Mouse (Mus musculus) intestine, embryonic 14.5 days (tissue): ENCODE data around the gene Pdgfc. TPM values are rescaled to one million over a fixed set of nuclear protein-coding genes. Genes with fewer than 3 reads are reported as not detected.

Experiments
- ATAC-seq: fragments of 200-750 bp; cut with Nextera tagmentation; replicated peaks from 2 replicates; pipeline ENCODE4 v1.8.0; 2017; ENCODE audit warnings: low read depth, moderate number of reproducible peaks, moderate TSS enrichment, moderate library complexity; ENCODE audit not compliant: low FRiP score, low TSS enrichment
- DNase-seq: peaks from one replicate; pipeline ENCODE4 v3.0.0-alpha.2; 2018; ENCODE audit warnings: low spot score
- H3K27ac ChIP-seq: fragments of 300-500 bp; sonication (generic); 2 replicates; pipeline ENCODE4 v1.5.1; 2014; ENCODE audit warnings: low read depth, mild to moderate bottlenecking, control low read depth
- H3K27me3 ChIP-seq: fragments of 300-500 bp; sonication (generic); replicated peaks from 2 replicates; pipeline ENCODE4 v1.6.1; 2014; ENCODE audit warnings: low read length, control low read depth; ENCODE audit not compliant: control insufficient read depth, insufficient read depth
- H3K36me3 ChIP-seq: fragments of 300-500 bp; sonication (generic); 2 replicates; pipeline ENCODE4 v1.6.1; 2014; ENCODE audit warnings: low read length, control low read depth; ENCODE audit not compliant: control insufficient read depth, insufficient read depth
- H3K4me1 ChIP-seq: fragments of 300-500 bp; sonication (generic); replicated peaks from 2 replicates; pipeline ENCODE4 v1.6.1; 2014; ENCODE audit warnings: low read length, control low read depth, mixed read lengths; ENCODE audit not compliant: control insufficient read depth, insufficient read depth
- H3K4me2 ChIP-seq: fragments of 300-500 bp; sonication (generic); 2 replicates; pipeline ENCODE4 v1.6.1; 2014; ENCODE audit warnings: low read length
- H3K4me3 ChIP-seq: fragments of 300-500 bp; sonication (generic); 2 replicates; pipeline ENCODE4 v1.5.1; 2014; ENCODE audit warnings: low read depth, low read length, control low read depth, mixed read lengths
- H3K9ac ChIP-seq: fragments of 300-500 bp; sonication (generic); 2 replicates; pipeline ENCODE4 v1.6.1; 2014; ENCODE audit warnings: mild to moderate bottlenecking, low read length
- H3K9me3 ChIP-seq: fragments of 300-500 bp; sonication (generic); 2 replicates; pipeline ENCODE4 v1.6.1; 2016; ENCODE audit warnings: low read length, control low read depth; ENCODE audit not compliant: control insufficient read depth
- WGBS: fragments of 180-500 bp; shearing (Covaris S2); extraction: QIAGEN DNeasy Blood & Tissue Kit; methylation state at CpG from one replicate; pipeline ENCODE4 v1.1.7; 2014; 5-methylcytosine and 5-hydroxymethylcytosine counted together
- polyA plus RNA-seq: library from polyadenylated mRNA; unstranded; fragments of >200 nt; fragmentation: Nextera tagmentation; extraction: Ambion mirVana; gene quantifications from 2 replicates; pipeline ENCODE4 v1.2.1, GENCODE M21; 2014

Pdgfc gene
- polyA plus RNA-seq, 1 experiment from 2014 or later = 22.8 TPM

DNA sequence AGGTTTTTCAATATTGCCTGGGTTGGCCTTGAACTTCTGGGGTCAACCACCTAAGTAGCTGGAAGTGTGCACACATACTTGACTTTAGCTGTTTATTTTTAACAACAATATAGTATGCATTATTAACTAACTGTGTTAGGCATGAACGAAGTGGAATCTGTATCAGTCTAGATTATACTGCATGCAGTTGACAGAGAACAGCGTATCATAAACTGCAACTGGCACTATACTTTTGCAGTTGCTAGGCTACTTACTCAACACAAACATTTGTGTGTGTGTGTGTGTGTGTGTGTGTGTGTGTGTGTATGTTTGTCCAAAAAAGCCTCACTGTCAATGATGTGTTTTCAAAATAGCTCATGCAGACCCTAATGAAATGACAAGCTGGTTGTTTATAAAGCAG, 160.7 kb downstream of the Pdgfc start:
- WGBS = 55% methylated on average over 2 of the region's 2 CpGs
- Histone ChIP-seq H3K9ac (no peak overlapping the region), H3K27me3 (no peaks in the 10 kb centered on the region), H3K4me1 (0 out of 2 replicates have a peak, but pooled peaks cover 3% of the 10 kb centered on the region), H3K27ac (no peak overlapping the region), H3K36me3 (no peaks in the 10 kb centered on the region), H3K4me2 (no peak overlapping the region), H3K4me3 (no peak overlapping the region), H3K9me3 (no peaks in the 10 kb centered on the region)
- ATAC-seq (no peak), DNase-seq (no peak)

DNA sequence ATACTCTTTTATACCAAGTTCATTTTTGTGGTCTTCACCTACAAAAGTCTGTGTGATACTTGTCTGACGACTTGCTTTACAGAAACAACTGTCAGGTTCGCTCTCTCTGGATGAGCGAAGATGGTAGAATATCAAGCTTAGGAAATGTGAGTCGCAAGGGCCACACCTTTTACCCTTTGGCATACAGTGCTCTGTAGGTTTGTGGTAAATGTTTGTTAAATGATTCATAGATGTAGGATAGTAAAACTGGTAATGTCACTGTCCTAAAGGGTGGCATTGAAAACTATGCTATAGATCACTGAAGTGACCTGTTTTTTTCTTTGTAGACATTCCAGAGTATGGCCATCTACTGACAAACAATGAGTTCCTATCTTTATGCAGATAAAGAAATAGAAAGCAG, 161.4 kb downstream of the Pdgfc start:
- Histone ChIP-seq H3K4me1 (0 out of 2 replicates have a peak, but pooled peaks cover 3% of the 10 kb centered on the region), H3K4me3 (no peak overlapping the region), H3K9ac (no peak overlapping the region), H3K27ac (no peak overlapping the region), H3K27me3 (no peaks in the 10 kb centered on the region), H3K4me2 (no peak overlapping the region), H3K36me3 (no peaks in the 10 kb centered on the region), H3K9me3 (no peaks in the 10 kb centered on the region)
- ATAC-seq = no peak
- 89% methylated on average over 4 of the region's 4 CpGs for WGBS
- DNase-seq = no peak

DNA sequence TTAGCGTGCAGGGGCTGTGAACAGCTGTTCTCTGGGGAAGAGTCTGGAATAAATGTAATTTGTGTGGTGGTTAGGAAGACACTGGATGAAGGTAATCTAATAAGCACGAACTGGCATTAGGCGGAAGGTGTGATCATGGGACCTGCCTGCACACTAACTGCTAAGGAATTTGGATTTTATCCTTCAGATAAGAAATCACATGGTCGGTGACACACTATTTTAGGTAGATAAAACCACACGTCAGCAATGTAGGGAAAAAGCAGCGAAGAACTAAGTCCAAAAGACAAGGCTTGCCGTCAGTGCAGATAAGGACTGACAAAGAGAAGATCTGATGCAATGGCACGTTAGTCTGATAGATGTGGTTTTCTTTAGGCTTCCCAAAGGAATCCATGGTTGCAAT, 164.4 kb downstream of the Pdgfc start:
- no peak overlapping the region for H3K4me3 ChIP-seq
- ATAC-seq = no peak
- 81% methylated on average over 8 of the region's 8 CpGs for WGBS

DNA sequence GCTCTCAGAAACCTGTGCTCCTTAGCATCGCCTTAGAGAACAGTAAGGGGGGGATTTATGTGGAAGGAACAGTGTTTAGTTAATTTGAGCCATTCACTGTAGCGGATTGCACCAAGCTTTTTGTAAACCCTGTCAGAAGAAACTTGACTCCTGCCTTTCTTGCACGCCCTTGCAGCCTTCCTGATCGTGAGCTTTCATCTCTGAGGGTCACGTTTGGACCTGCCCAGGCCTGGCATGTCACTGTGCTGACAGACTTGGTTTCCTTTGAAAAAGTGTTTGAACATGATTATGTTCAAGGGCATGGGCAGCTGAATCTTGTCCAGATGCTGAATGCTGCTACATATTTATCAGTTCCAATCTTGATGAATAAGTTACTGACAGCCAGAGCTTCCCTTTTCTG, 169.0 kb downstream of the Pdgfc start:
- ATAC-seq (no peak), DNase-seq (no peak)
- Histone ChIP-seq H3K9me3 (no peaks in the 10 kb centered on the region), H3K9ac (no peak overlapping the region), H3K4me1 (peaks cover 10% of the 10 kb centered on the region; the same call in 1 of the 2 replicates), H3K27me3 (no peaks in the 10 kb centered on the region), H3K27ac (no peak overlapping the region), H3K4me3 (no peak overlapping the region), H3K4me2 (no peak overlapping the region), H3K36me3 (no peaks in the 10 kb centered on the region)
- 30% methylated on average over 5 of the region's 5 CpGs for WGBS

More for the DNA sequence above, 164.4 kb downstream of the Pdgfc start:
- Histone ChIP-seq H3K4me2 (no peak overlapping the region), H3K27me3 (no peaks in the 10 kb centered on the region), H3K36me3 (no peaks in the 10 kb centered on the region), H3K9ac (no peak overlapping the region), H3K9me3 (no peaks in the 10 kb centered on the region), H3K4me1 (peaks cover 8% of the 10 kb centered on the region; the same call in 1 of the 2 replicates), H3K27ac (no peak overlapping the region)
- DNase-seq = no peak

DNA sequence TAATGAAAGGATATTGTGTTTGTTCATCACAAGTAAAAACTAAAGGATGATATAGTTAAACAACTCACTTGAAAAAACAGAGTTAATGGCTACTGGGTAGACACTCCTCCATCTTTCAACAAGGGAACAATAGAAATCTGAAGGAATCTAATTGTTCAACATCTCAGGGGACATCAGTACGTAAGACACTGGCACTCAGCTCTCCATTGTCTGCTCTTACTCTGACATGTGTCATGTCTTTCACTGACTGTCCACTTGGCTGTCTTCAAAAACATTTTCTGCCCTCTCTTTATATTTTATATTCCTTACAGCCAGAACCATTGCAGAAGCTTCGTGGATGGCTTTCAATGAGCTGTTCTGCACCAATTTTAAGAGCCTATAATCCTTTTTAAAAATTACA, 172.0 kb downstream of the Pdgfc start:
- H3K4me2 ChIP-seq = no peak overlapping the region
- no peak overlapping the region for H3K9ac ChIP-seq
- H3K36me3 ChIP-seq = peaks cover 4% of the 10 kb centered on the region; the same call in 1 of the 2 replicates
- H3K27ac ChIP-seq = no peak overlapping the region
- H3K4me3 ChIP-seq = no peak overlapping the region
- no peaks in the 10 kb centered on the region for H3K9me3 ChIP-seq
- no peaks in the 10 kb centered on the region for H3K27me3 ChIP-seq
- DNase-seq = no peak
- WGBS = 78% methylated on average over 2 of the region's 2 CpGs
- peaks cover 10% of the 10 kb centered on the region; the same call in 1 of the 2 replicates for H3K4me1 ChIP-seq
- ATAC-seq = no peak

GRCm38 (mm10) chr3:81211147-81211546, 174.9 kb downstream of the Pdgfc start:
- WGBS = 73% methylated on average over 3 of the region's 3 CpGs
- no peak for ATAC-seq
- no peaks in the 10 kb centered on the region for H3K9me3 ChIP-seq

GRCm38 (mm10) chr3:81211666-81212065, 175.4 kb downstream of the Pdgfc start:
- H3K36me3 ChIP-seq = peaks cover 4% of the 10 kb centered on the region; the same call in 1 of the 2 replicates
- H3K4me1 ChIP-seq = no peaks in the 10 kb centered on the region
- ATAC-seq (no peak), DNase-seq (no peak)
- H3K27me3 ChIP-seq = no peaks in the 10 kb centered on the region
- H3K4me3 ChIP-seq = no peak overlapping the region
- no peak overlapping the region for H3K4me2 ChIP-seq
- no peak overlapping the region for H3K27ac ChIP-seq
- no peak overlapping the region for H3K9ac ChIP-seq
- no peaks in the 10 kb centered on the region for H3K9me3 ChIP-seq
- WGBS = 62% methylated on average over 3 of the region's 3 CpGs

More at GRCm38 (mm10) chr3:81211147-81211546, 174.9 kb downstream of the Pdgfc start:
- Histone ChIP-seq H3K9ac (no peak overlapping the region), H3K4me1 (no peaks in the 10 kb centered on the region), H3K4me3 (no peak overlapping the region), H3K27ac (no peak overlapping the region), H3K27me3 (no peaks in the 10 kb centered on the region), H3K4me2 (no peak overlapping the region), H3K36me3 (peaks cover 4% of the 10 kb centered on the region; the same call in 1 of the 2 replicates)
- no peak for DNase-seq

GRCm38 (mm10) chr3:81215547-81216118, 179.4 kb downstream of the Pdgfc start:
- Histone ChIP-seq H3K4me3 (no peak overlapping the region), H3K4me1 (no peaks in the 10 kb centered on the region), H3K27ac (no peak overlapping the region), H3K9me3 (no peaks in the 10 kb centered on the region), H3K9ac (no peak overlapping the region), H3K4me2 (no peak overlapping the region), H3K36me3 (peaks cover 4% of the 10 kb centered on the region; the same call in 1 of the 2 replicates), H3K27me3 (no peaks in the 10 kb centered on the region)
- ATAC-seq (no peak), DNase-seq (no peak)
- WGBS = 69% methylated on average over 4 of the region's 4 CpGs

- DNase-seq (peak; percentile 54), ATAC-seq (0 out of 2 replicates have a peak, but pooled peaks have one; percentile 53)
- Histone ChIP-seq H3K9ac (no peak overlapping the region), H3K27me3 (no peaks in the 10 kb centered on the region), H3K4me3 (no peak overlapping the region), H3K4me1 (no peaks in the 10 kb centered on the region), H3K9me3 (no peaks in the 10 kb centered on the region), H3K36me3 (no peaks in the 10 kb centered on the region), H3K4me2 (no peak overlapping the region), H3K27ac (no peak overlapping the region)
- 42% methylated on average over 4 of the region's 4 CpGs for WGBS
These were observed 185.5 kb downstream of the Pdgfc start for GRCm38 (mm10) chr3:81221682-81222081.
